Mouse (Mus musculus) left cerebral cortex, postnatal 25 days (tissue): ENCODE results near the gene Olfr229. TPM values are rescaled to one million over a fixed set of nuclear protein-coding genes. Genes with fewer than 3 reads are reported as not detected.
"Not testable (repeated sequence)": the region's sequence is repeated elsewhere in the genome, so short reads cannot be mapped to it uniquely, and the experiment has no call there.

Experiments used
- DNase-seq, 2 experiments: peaks; one replicate each; pipeline ENCODE4 v3.0.0; 2022; ENCODE audit warnings: low spot score in 2 of 2, mixed read lengths in 1 of 2
- intact Hi-C: fragments of 180-260 bp; cut with DNase I; formaldehyde crosslinking; loops from one replicate; pipeline ENCODE4 v1.15.1; 2025
- total RNA-seq, 2 experiments: library from RNA; stranded (reverse); gene quantifications; 2 replicates each; pipeline ENCODE4 v1.2.3; 2021

The Olfr229 gene
- not detected for total RNA-seq

- intact Hi-C loops: no loop called here
Observed at GRCm38 (mm10) chr9:39907036-39907435, at the start of gene Olfr229. Gene Olfr229 (plus strand): TSS chr9:39907336.

DNA sequence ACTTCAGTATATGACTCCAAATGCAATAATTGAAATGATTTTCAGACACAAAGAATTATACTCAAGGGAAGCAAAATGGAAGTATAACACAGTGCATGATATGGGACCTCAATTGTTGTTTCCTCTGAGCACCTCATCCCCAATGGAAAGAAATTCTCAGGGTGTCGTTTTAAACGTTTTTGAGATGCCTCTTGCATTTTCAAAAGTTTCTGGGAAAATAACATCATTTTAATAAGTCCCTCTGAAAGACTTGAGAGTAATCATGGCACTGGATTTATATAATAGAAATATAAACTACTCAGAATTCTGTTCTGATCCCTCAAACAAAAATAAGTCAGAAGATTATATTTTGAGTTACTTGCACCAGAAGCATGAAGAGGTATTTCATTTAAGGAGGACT, 41.0 kb upstream of the Olfr229 start, which contains the start of gene Olfr972:
TSS of gene Olfr972 (plus strand) at position 301 of the 400 bp plus-strand sequence.
- intact Hi-C loops: no loop called here
- no peak for DNase-seq

More at GRCm38 (mm10) chr9:39907036-39907435, at the start of gene Olfr229:
- DNase-seq: no peak

DNA sequence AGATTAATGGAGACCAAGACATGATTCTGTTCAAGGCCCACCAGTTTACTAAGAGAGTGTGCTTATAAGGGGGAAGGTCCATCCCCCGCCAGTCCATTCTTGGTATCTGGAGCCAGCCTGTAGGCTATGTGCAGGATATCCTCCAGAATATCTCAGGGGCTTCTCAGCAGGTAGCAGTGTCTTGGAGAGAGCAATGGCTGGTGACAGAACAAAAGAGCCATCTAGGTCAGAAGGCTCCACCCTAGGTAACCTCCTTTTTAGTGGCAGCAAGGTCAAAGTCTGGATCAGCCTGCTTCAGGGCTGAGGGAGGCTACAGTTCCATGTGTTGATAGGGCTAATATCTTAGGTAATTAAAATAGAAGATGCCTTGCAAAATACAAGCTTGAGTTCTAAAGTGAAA, 35.1 kb upstream of the Olfr229 start:
- intact Hi-C loops, DNase-seq: not testable (repeated sequence)

- DNase-seq, intact Hi-C loops: not testable (repeated sequence)
Observed at GRCm38 (mm10) chr9:39877541-39878396, 29.4 kb upstream of the Olfr229 start.

DNA sequence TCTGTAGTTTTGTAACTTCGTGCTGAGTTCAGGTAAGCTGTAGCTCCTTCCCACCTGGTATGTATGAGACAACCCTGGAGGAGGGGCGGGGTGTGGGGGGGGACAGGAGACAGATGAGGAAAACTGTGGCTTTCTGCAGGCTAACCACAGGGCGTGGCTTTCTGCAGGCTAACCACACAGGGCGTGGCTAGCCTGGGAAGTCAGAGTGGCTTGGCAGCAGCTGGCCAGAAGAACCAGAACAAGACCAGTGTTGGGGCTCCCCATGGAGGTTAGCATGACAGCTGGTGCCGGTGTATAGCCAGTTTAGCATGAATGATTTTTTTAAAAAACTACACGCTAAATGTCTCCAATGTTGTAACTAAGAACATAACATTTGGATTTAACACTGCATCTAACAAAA, 2.0 kb upstream of the Olfr229 start:
- intact Hi-C loops: no loop called here
- DNase-seq: no peak

- intact Hi-C loops: no loop called here
Observed at GRCm38 (mm10) chr9:39909939-39910338, 2.8 kb downstream of the Olfr229 start.

GRCm38 (mm10) chr9:39927975-39928836, 21.1 kb downstream of the Olfr229 start:
- intact Hi-C loops: not testable (repeated sequence)

More at GRCm38 (mm10) chr9:39909939-39910338, 2.8 kb downstream of the Olfr229 start:
- DNase-seq: no peak

GRCm38 (mm10) chr9:39928837-39929236, 21.7 kb downstream of the Olfr229 start:
- DNase-seq, intact Hi-C loops: not testable (repeated sequence)

More at GRCm38 (mm10) chr9:39927975-39928836, 21.1 kb downstream of the Olfr229 start:
- DNase-seq: not testable (repeated sequence)

GRCm38 (mm10) chr9:39937201-39937600, 30.1 kb downstream of the Olfr229 start, which contains the start of gene Olfr974:
Gene Olfr974 (plus strand): TSS chr9:39937501.
- no peak for DNase-seq
- intact Hi-C loops: no loop called here

DNA sequence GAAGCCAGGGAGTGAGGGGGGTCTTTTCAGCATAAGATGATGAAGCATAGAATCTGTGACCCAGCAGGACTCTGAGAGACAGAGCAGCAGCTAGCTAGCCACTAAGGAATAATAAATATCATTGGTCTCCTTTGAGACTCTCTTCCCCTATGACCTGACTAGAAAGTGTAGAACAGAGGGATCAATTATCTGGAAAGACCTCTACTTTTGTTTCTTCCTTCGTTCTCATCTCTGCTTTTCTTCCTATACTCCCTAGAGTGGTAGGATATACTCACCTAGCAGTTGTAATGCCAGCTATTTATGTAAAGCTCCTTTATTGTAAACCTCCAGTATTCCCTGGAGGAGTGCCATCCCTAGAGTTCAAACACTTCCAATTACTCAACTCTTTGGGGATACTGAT, 44.8 kb downstream of the Olfr229 start, which contains the start of gene Olfr975:
TSS of gene Olfr975 (minus strand) at position 101 of the 400 bp plus-strand sequence.
- intact Hi-C loops: no loop called here
- no peak for DNase-seq

DNA sequence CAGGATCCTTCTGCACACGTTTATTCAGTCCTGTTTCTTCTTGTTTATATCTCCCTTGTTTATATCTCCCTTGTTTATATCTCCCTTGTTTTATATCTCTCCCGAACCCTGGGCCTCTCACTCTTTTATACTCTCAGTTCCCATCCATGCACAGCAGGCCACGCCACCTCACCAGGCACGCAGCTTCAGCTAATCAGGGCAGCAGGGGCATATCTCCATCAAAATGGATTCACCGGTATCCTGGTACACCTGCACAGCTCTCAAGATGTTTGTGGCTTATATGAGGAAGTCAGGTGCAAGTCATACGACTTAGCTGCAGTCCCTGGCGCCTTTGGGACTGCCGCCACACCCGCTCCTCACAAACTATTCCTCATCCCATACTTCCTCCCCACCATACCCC, 53.9 kb downstream of the Olfr229 start, which contains the start of gene Olfr976:
TSS of gene Olfr976 (minus strand) at position 101 of the 400 bp plus-strand sequence.
- intact Hi-C loops, DNase-seq: not testable (repeated sequence)

Other genes with a start within 250 kb of the Olfr229 start
- not detected for gene Olfr963, start 240.1 kb upstream of the Olfr229 start, total RNA-seq
- gene Olfr149, start 200.2 kb upstream of the Olfr229 start, total RNA-seq: not detected
- gene Olfr965, start 196.0 kb upstream of the Olfr229 start, total RNA-seq: not detected
- gene Olfr150, start 176.4 kb upstream of the Olfr229 start, total RNA-seq: not detected
- not detected for gene Olfr967, start 161.1 kb upstream of the Olfr229 start, total RNA-seq
- gene Olfr968, start 124.1 kb upstream of the Olfr229 start, total RNA-seq: not detected
- gene Olfr969, start 116.4 kb upstream of the Olfr229 start, total RNA-seq: not detected
- not detected for gene Olfr970, start 98.5 kb upstream of the Olfr229 start, total RNA-seq
- not detected for gene Olfr971, start 70.5 kb upstream of the Olfr229 start, total RNA-seq
- gene Olfr972, start 40.9 kb upstream of the Olfr229 start, total RNA-seq: not detected
- not detected for gene Olfr974, start 30.2 kb downstream of the Olfr229 start, total RNA-seq
- not detected for gene Olfr975, start 44.7 kb downstream of the Olfr229 start, total RNA-seq
- gene Olfr976, start 53.8 kb downstream of the Olfr229 start, total RNA-seq: not detected
- gene Olfr978, start 84.8 kb downstream of the Olfr229 start, total RNA-seq: not detected
- gene Olfr979, start 96.1 kb downstream of the Olfr229 start, total RNA-seq: not detected
- not detected for gene Olfr980, start 102.2 kb downstream of the Olfr229 start, total RNA-seq
- not detected for gene Olfr981, start 114.1 kb downstream of the Olfr229 start, total RNA-seq
- gene Olfr982, start 166.5 kb downstream of the Olfr229 start, total RNA-seq: not detected
- gene Olfr983, start 186.3 kb downstream of the Olfr229 start, total RNA-seq: not detected
- not detected for gene Olfr984, start 206.9 kb downstream of the Olfr229 start, total RNA-seq
- gene Olfr985, start 222.8 kb downstream of the Olfr229 start, total RNA-seq: not detected
- not detected for gene Tmem225, start 240.8 kb downstream of the Olfr229 start, total RNA-seq